Mouse (Mus musculus): ENCODE results near the gene Ano6.

- TF ChIP-seq POLR2A (IDR thresholded peaks at IDR 0.05; ENCODE audit: insufficient read length, low read depth), result no peak
- TF ChIP-seq TCF12 (IDR thresholded peaks at IDR 0.05; ENCODE audit: insufficient read depth, poor library complexity, severe bottlenecking), result no peak
- TF ChIP-seq USF1 (IDR thresholded peaks at IDR 0.05; ENCODE audit: low read depth), result peak; percentile 3
- no peak for TF ChIP-seq TCF3 (IDR thresholded peaks at IDR 0.05; ENCODE audit: insufficient read length, low read depth)
- no peak for TF ChIP-seq MAX (IDR thresholded peaks at IDR 0.05; ENCODE audit: low read depth)
- TF ChIP-seq E2F4 (IDR thresholded peaks at IDR 0.05; ENCODE audit: insufficient read depth), result no peak
- TF ChIP-seq POLR2AphosphoS2 (IDR thresholded peaks at IDR 0.05; ENCODE audit: insufficient read length, low read depth), result no peak
- TF ChIP-seq MYOD1 (IDR thresholded peaks at IDR 0.05; ENCODE audit: control insufficient read depth in 1 of 3, insufficient read length in 2 of 3, low read depth in 2 of 3), result no peak
- TF ChIP-seq MYOG (IDR thresholded peaks at IDR 0.05; ENCODE audit: control insufficient read depth in 1 of 3, insufficient read depth in 1 of 3, insufficient read length in 2 of 3, low read depth in 2 of 3), result no peak
- TF ChIP-seq CEBPB (IDR thresholded peaks at IDR 0.05; ENCODE audit: insufficient read depth, poor library complexity, severe bottlenecking), result no peak
- TF ChIP-seq REST (IDR thresholded peaks at IDR 0.05; ENCODE audit: insufficient read depth, insufficient read length), result no peak
- no peak for TF ChIP-seq SRF (IDR thresholded peaks at IDR 0.05; ENCODE audit: control insufficient read depth, insufficient read length, low read depth)
These were observed 212.4 kb downstream of the Ano6 start for GRCm38 (mm10) chr15:96002958-96003601.

Measured in myocyte (in vitro differentiated cells).